Mouse (Mus musculus): ENCODE measurements at regions not wholly inside any gene's neighbourhood (a gene's known extent, or its start where the extent isn't known, plus 50 kb on each side); places are given as distances from the start of the nearest gene placed in this dataset.

DNA sequence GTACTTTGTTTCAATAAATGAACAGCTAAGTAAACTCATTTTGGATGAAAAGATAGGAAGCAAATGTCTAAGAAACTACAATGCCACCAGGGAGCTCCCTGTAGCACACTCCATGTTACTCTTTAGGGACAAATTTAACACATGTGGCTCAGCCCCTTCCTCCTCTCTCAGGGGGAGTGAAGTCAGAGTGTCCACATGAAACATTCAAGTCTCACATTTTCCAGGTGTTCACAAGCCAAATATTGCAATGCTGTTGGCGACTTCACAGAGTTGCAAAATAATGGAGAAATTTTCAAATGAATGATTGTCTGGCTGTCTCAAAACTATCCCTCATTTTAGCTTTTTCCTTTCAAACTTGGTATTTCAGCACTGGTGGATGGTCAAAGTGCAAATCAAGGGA lies 564.1 kb upstream of the Zeb2 start:
- CTCF ChIA-PET: interaction anchor here (1.2 kb wide), 1 partner anchor 9 kb away, joined by 3 read pairs; no protein-coding TSS in a partner anchor
- no peaks in the 10 kb centered on the region for H3K27me3 ChIP-seq
- ATAC-seq (no peak), DNase-seq (ENCODE audit: low read depth, low spot score) (no peak)
- POLR2A ChIA-PET: no interaction called here
- in situ Hi-C loops (cut with MboI; ENCODE audit: low pct_unique_long_range_greater_than_20kb): no loop called here
- no peak for TF ChIP-seq CTCF (IDR thresholded peaks at IDR 0.05)

DNA sequence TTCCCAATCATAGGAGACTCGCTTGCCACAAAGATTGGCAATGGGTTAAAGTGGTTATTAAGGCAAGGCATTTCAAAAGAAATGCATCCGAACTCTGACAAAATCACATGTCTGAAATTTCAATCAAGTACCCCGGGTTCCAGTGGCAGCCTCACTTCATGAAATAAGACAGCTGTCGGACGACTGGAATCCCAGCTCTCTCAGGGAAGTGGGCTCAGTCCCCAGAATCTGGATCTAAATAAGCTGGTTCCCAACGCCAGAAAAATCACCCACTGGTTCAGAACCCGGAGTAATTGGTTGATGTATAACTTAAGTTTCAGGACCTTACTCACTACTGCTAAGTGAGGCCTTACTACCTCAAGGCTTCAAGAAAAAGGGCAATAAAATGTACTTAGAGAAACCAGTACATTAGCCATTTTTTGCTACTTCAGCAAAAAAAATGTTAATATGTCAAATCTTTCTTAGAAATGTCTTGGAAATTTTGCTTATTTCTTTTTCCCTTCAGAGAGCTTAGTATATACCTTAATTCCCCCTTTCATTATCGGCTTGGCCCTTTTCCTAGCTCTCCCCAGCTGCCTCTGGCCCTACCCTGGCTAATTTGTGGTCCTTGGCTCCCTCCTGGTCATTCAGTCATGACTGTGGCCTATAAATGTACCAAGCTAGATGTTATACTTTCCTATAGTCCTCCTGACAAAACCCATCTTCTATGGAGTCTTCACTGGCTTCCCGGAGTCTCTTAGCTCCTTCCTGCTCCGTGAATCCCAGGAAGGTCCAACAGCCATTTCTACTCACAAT lies 562.1 kb upstream of the Zeb2 start:
- no peak for ATAC-seq

DNA sequence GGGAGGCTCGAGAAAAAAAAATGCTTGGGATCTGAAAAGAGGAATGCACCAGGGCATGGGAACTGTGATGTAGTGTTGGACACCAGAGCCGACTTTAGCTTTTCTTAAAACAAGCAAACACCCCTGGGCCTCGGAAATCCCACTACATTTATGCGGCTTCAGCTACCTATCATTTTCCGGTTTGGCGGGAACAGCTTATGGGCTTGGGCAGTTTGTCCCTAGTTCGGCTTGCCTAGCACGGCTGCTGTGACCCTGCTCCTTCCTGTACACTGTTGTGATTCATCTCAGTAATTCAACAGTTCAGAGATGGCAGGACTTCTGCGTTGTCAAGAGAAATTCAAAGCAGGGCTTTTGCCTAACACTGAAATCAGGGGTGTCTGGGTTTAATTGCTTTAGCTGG lies 561.5 kb upstream of the Zeb2 start:
- no peak for TF ChIP-seq CTCF (IDR thresholded peaks at IDR 0.05)
- no peaks in the 10 kb centered on the region for H3K27me3 ChIP-seq
- in situ Hi-C loops (cut with MboI; ENCODE audit: low pct_unique_long_range_greater_than_20kb): no loop called here
- ATAC-seq: no peak
- POLR2A ChIA-PET: interaction anchor here (0.6 kb wide), 1 partner anchor 566 kb away, joined by 3 read pairs; no protein-coding TSS in a partner anchor
- CTCF ChIA-PET: interaction anchor here (2.5 kb wide), 1 partner anchor 8 kb away, joined by 6 read pairs; no protein-coding TSS in a partner anchor
- no peak for DNase-seq (ENCODE audit: low read depth, low spot score)

More for the DNA sequence above, 562.1 kb upstream of the Zeb2 start:
- H3K27me3 ChIP-seq: no peaks in the 10 kb centered on the region
- in situ Hi-C loops (cut with MboI; ENCODE audit: low pct_unique_long_range_greater_than_20kb): no loop called here
- POLR2A ChIA-PET: interaction anchor here (0.6 kb wide), 1 partner anchor 567 kb away, joined by 3 read pairs; no protein-coding TSS in a partner anchor
- CTCF ChIA-PET: interaction anchor here (2.5 kb wide), 1 partner anchor 9 kb away, joined by 6 read pairs; no protein-coding TSS in a partner anchor
- no peak for DNase-seq (ENCODE audit: low read depth, low spot score)
- no peak for TF ChIP-seq CTCF (IDR thresholded peaks at IDR 0.05)

DNA sequence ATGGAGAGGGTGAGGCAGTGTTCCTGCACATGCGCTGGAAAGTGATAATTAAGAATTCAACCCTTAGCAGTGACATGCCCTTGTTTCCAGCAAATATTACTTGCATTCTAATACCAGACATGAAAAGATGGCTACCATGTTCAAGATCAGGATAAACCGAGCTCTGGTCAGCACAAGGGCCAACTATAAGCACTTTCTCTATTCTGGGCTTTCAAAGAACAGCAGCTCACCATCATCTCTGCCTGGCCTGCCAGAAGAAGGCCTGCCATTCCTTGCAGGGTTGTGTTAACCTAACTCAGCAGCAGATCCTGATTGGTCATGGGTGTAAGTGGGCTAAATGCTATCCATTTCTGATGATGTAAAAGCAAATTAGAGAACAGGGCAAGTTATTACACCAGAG lies 558.6 kb upstream of the Zeb2 start:
- no peaks in the 10 kb centered on the region for H3K27me3 ChIP-seq
- ChIA-PET CTCF (interaction anchor here (1.6 kb wide), 1 partner anchor 14 kb away, joined by 3 read pairs; no protein-coding TSS in a partner anchor), POLR2A (no interaction called here)
- TF ChIP-seq CTCF (IDR thresholded peaks at IDR 0.05): no peak
- DNase-seq (ENCODE audit: low read depth, low spot score): no peak
- in situ Hi-C loops (cut with MboI; ENCODE audit: low pct_unique_long_range_greater_than_20kb): no loop called here
- no peak for ATAC-seq

DNA sequence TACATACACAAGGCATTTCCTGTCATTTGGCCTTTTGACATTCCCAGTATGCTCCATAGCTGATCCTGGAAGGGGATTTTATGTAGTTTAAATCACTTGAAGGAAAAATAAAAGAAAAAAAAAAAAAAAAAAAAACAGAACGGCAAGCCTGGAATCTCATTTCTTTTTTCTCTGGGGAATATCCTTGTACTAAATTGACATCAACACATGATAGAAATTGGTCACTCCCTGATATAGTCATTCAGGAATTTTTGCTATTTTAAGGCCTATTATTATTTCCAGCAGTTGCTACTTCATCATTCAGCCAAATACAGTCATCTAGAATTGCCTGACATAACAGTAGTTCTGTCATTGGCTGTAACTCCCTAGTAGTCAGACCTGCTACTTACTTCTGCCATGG lies 538.8 kb upstream of the Zeb2 start:
- CTCF ChIA-PET: no interaction called here
- no peak for ATAC-seq
- no peak for DNase-seq (ENCODE audit: low read depth, low spot score)
- POLR2A ChIA-PET: interaction anchor here (0.8 kb wide), 1 partner anchor 42 kb away, joined by 4 read pairs; no protein-coding TSS in a partner anchor
- H3K27me3 ChIP-seq: no peaks in the 10 kb centered on the region
- TF ChIP-seq CTCF (IDR thresholded peaks at IDR 0.05): no peak
- in situ Hi-C loops (cut with MboI; ENCODE audit: low pct_unique_long_range_greater_than_20kb): no loop called here

DNA sequence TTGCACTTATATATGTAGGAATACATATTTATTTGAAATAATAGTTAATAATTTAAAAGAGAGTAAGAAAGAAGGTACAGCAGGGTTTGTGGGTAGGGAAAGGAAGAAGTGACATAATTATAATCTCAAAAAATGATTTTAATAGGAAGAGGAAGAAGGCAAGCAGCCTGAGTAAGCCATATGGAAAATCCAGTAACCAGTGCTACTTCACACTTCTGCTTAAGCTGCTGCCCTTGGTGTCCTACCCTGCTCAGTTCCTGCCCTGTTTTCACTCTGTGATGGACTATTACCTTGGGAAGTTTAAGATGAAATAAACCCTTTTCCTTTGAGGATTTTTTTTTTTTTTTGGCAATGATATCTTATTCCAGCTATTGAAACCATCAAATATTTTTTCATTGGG lies 537.5 kb upstream of the Zeb2 start:
- POLR2A ChIA-PET: interaction anchor here (1.0 kb wide), 1 partner anchor 76 kb away, joined by 4 read pairs; no protein-coding TSS in a partner anchor
- ATAC-seq: no peak

DNA sequence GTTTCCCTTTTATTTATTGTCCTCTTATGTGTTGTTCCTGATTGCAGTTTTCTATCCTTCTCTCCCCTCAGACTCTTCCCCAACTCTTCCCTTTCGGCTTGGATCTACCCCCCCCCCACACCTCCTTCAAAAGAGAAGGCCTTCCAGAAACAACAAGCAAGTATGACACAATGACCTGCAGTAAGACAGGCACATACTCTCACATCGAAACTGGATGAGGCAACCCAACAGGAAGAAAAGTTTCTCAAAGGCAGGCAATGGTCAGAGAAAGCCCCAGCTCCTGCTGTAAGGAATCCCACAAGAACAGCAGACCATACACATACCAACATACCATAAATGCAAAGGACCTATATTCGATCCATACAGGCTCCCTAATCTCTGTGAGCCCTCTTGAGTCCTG lies 535.8 kb upstream of the Zeb2 start:
- DNase-seq (ENCODE audit: low read depth, low spot score) (no peak), ATAC-seq (no peak)
- in situ Hi-C loops (cut with MboI; ENCODE audit: low pct_unique_long_range_greater_than_20kb): no loop called here
- no peaks in the 10 kb centered on the region for H3K27me3 ChIP-seq
- ChIA-PET CTCF (interaction anchor here (1.0 kb wide), 1 partner anchor 13 kb away, joined by 3 read pairs; no protein-coding TSS in a partner anchor), POLR2A (no interaction called here)
- no peak for TF ChIP-seq CTCF (IDR thresholded peaks at IDR 0.05)

More for the DNA sequence above, 537.5 kb upstream of the Zeb2 start:
- CTCF ChIA-PET: no interaction called here
- no peak for DNase-seq (ENCODE audit: low read depth, low spot score)
- no peaks in the 10 kb centered on the region for H3K27me3 ChIP-seq
- in situ Hi-C loops (cut with MboI; ENCODE audit: low pct_unique_long_range_greater_than_20kb): no loop called here
- TF ChIP-seq CTCF (IDR thresholded peaks at IDR 0.05): no peak

DNA sequence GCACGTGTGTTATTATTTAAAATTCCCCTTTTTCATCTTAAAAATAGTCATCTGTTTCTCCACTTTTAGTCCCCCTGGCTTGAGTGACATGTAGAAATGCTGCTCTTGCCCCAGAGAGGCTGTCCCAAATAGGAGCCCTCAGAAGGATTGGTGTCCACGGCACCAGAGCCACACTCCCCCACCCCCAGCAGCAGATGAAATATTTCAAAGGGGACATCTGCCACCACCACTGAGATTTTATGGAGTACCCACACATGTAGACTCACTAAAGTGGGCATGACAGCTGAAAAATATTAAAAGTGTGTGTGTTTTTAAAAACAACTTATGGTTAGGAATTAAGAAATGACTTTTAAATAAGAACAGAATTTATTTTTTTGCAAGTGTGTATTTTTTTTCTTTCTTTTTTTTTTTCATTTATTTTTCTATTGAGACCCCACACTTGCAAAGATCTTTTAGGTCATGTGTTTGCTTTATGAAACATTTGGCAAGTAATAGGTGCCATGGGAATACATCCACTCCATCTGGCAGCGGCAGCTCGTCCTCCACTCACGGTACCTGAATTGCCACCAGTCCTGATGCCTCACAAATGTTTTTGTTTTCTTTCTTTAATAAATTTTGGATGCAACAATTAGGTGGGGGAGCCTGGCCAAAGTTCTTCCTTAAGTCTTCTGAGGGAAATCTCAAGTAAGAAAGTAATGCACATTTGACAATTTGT lies 533.2 kb upstream of the Zeb2 start:
- POLR2A ChIA-PET: interaction anchor here (0.7 kb wide), 1 partner anchor 318 kb away, joined by 3 read pairs; no protein-coding TSS in a partner anchor
- no peak for TF ChIP-seq CTCF (IDR thresholded peaks at IDR 0.05)
- in situ Hi-C loops (cut with MboI; ENCODE audit: low pct_unique_long_range_greater_than_20kb): no loop called here
- DNase-seq (ENCODE audit: low read depth, low spot score): no peak
- H3K27me3 ChIP-seq: no peaks in the 10 kb centered on the region
- no peak for ATAC-seq
- CTCF ChIA-PET: no interaction called here

DNA sequence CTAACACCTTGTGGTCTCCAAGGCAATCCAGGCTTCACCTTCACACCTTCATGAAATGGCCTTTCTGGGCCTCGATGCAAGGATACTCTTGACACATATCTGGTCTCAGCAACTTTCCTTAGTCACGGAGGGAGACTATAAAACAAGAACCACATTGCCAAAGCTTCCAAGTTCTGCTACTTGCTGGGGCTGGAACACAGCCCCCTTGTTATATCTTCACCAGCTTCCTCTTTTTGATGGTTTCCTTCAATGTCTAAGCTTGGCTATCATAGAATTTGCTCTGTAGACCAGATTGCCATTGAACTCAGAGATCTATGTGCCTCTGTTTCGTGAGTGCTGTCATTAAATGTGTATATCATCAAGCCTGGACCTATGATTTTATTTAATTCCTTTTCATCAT lies 530.7 kb upstream of the Zeb2 start:
- POLR2A ChIA-PET: no interaction called here
- H3K27me3 ChIP-seq: no peaks in the 10 kb centered on the region
- no peak for ATAC-seq
- DNase-seq (ENCODE audit: low read depth, low spot score): no peak
- in situ Hi-C loops (cut with MboI; ENCODE audit: low pct_unique_long_range_greater_than_20kb): no loop called here
- TF ChIP-seq CTCF (IDR thresholded peaks at IDR 0.05): no peak
- CTCF ChIA-PET: no interaction called here

DNA sequence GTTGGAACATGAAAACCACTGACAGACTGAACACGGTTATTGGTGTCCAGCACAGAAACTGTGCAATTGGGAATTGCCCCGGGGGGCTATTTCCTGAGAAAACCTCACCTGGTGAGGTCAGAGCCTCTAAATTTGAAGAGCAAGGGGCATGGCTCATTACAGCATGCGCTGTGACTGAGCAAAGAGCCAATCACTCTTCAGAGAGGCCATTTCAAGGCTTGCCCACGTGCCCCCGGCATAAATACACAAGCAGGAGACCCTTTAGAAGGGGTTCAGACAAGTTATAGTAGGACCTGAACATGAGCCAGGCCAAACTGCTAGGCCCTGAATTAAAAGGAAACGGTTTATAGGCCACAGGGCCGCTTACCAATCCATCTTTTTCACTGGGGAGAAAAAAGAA lies 512.9 kb upstream of the Zeb2 start:
- no peak for ATAC-seq
- in situ Hi-C loops (cut with MboI; ENCODE audit: low pct_unique_long_range_greater_than_20kb): no loop called here

DNA sequence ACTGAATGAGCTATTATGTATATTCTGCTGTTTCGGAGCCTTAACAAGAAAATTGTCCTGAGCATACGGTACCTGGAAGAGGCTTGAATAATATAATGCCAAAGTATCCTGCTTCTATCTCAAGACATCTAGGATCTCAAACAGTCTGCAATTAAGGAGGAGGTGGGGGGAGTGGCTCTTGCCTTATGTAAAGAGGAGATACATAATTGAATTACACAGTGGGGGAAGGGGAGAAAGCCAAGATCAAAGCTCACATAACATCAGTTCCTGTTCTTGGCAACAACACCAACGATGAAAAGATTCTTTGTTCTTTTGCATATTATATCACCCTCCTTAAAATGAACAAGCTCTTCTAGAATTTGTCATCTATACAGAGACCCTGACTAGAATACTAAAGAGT lies 512.4 kb upstream of the Zeb2 start:
- CTCF ChIA-PET: interaction anchor here (0.8 kb wide), 1 partner anchor 15 kb away, joined by 3 read pairs; no protein-coding TSS in a partner anchor
- in situ Hi-C loops (cut with MboI; ENCODE audit: low pct_unique_long_range_greater_than_20kb): no loop called here
- ATAC-seq: no peak
- no peaks in the 10 kb centered on the region for H3K27me3 ChIP-seq
- DNase-seq (ENCODE audit: low read depth, low spot score): no peak
- no peak for TF ChIP-seq CTCF (IDR thresholded peaks at IDR 0.05)
- POLR2A ChIA-PET: no interaction called here

More for the DNA sequence above, 512.9 kb upstream of the Zeb2 start:
- TF ChIP-seq CTCF (IDR thresholded peaks at IDR 0.05): no peak
- POLR2A ChIA-PET: no interaction called here
- no peak for DNase-seq (ENCODE audit: low read depth, low spot score)
- CTCF ChIA-PET: interaction anchor here (0.8 kb wide), 1 partner anchor 15 kb away, joined by 3 read pairs; no protein-coding TSS in a partner anchor
- H3K27me3 ChIP-seq: no peaks in the 10 kb centered on the region

All from Patski (cell line).